Mouse (Mus musculus) kidney, embryonic 15.5 days (tissue): ENCODE data around the gene Syn3. TPM values are rescaled to one million over a fixed set of nuclear protein-coding genes. Genes with fewer than 3 reads are reported as not detected.

Experiments used
- ATAC-seq: fragments of 200-750 bp; cut with Nextera tagmentation; replicated peaks from 2 replicates; pipeline ENCODE4 v1.8.0; 2017; ENCODE audit warnings: moderate TSS enrichment; ENCODE audit not compliant: low FRiP score
- H3K27ac ChIP-seq: fragments of 300-500 bp; sonication (generic); 2 replicates; pipeline ENCODE4 v1.5.1; 2015; ENCODE audit warnings: mild to moderate bottlenecking, inconsistent platforms
- H3K27me3 ChIP-seq: fragments of 300-500 bp; sonication (generic); 2 replicates; pipeline ENCODE4 v1.6.1; 2015; ENCODE audit warnings: inconsistent platforms
- H3K36me3 ChIP-seq: fragments of 300-500 bp; sonication (generic); 2 replicates; pipeline ENCODE4 v1.6.1; 2015; ENCODE audit warnings: inconsistent platforms
- H3K4me1 ChIP-seq: fragments of 300-500 bp; sonication (generic); 2 replicates; pipeline ENCODE4 v1.6.1; 2015; ENCODE audit warnings: inconsistent platforms
- H3K4me2 ChIP-seq: fragments of 300-500 bp; sonication (generic); 2 replicates; pipeline ENCODE4 v1.6.1; 2015; ENCODE audit warnings: moderate library complexity, mild to moderate bottlenecking, inconsistent platforms
- H3K4me3 ChIP-seq: fragments of 300-500 bp; sonication (generic); replicated peaks from 2 replicates; pipeline ENCODE4 v1.5.1; 2015; ENCODE audit warnings: mild to moderate bottlenecking, inconsistent platforms
- H3K9ac ChIP-seq: fragments of 300-500 bp; sonication (generic); 2 replicates; pipeline ENCODE4 v1.6.1; 2015; ENCODE audit warnings: mild to moderate bottlenecking, inconsistent platforms
- H3K9me3 ChIP-seq: fragments of 300-500 bp; sonication (generic); replicated peaks from 2 replicates; pipeline ENCODE4 v1.6.1; 2016; ENCODE audit warnings: inconsistent platforms
- WGBS: fragments of 180-500 bp; shearing (Covaris S2); methylation state at CpG from one replicate; pipeline ENCODE4 v1.1.7; 2015; ENCODE audit warnings: mixed read lengths; 5-methylcytosine and 5-hydroxymethylcytosine counted together
- polyA plus RNA-seq: library from polyadenylated mRNA; unstranded; fragments of >200 nt; fragmentation: Nextera tagmentation; extraction: Ambion mirVana; gene quantifications from 2 replicates; pipeline ENCODE4 v1.2.1, GENCODE M21; 2015

The Syn3 gene
- polyA plus RNA-seq, 1 experiment from 2014 or later: 8.1 TPM

GRCm38 (mm10) chr10:86298326-86298725 is 200.4 kb downstream of the Syn3 start:
- Histone ChIP-seq H3K36me3 (no peaks in the 10 kb centered on the region), H3K27me3 (peaks cover 28% of the 10 kb centered on the region), H3K4me2 (no peak overlapping the region), H3K27ac (no peak overlapping the region), H3K4me1 (peaks cover 49% of the 10 kb centered on the region), H3K9ac (no peak overlapping the region), H3K4me3 (no peak overlapping the region), H3K9me3 (no peaks in the 10 kb centered on the region)
- no peak for ATAC-seq
- 76% methylated on average over 6 of the region's 6 CpGs for WGBS

GRCm38 (mm10) chr10:86297307-86297706 is 201.4 kb downstream of the Syn3 start:
- Histone ChIP-seq H3K9ac (no peak overlapping the region), H3K4me2 (no peak overlapping the region), H3K27ac (no peak overlapping the region), H3K36me3 (no peaks in the 10 kb centered on the region), H3K27me3 (peaks cover 28% of the 10 kb centered on the region), H3K9me3 (no peaks in the 10 kb centered on the region), H3K4me3 (no peak overlapping the region), H3K4me1 (peaks cover 38% of the 10 kb centered on the region)
- 90% methylated on average over 2 of the region's 2 CpGs for WGBS
- no peak for ATAC-seq

- no peaks in the 10 kb centered on the region for H3K36me3 ChIP-seq
- peak overlapping the region; percentile 55 for H3K4me2 ChIP-seq
- peak overlapping the region; percentile 12; the same call in 1 of the 2 replicates for H3K4me3 ChIP-seq
- 6% methylated on average over 14 of the region's 14 CpGs for WGBS
- no peak for ATAC-seq
- peak overlapping the region; percentile 27 for H3K9ac ChIP-seq
- peaks cover 28% of the 10 kb centered on the region for H3K27me3 ChIP-seq
- peaks cover 27% of the 10 kb centered on the region for H3K4me1 ChIP-seq
- H3K9me3 ChIP-seq: no peaks in the 10 kb centered on the region
- H3K27ac ChIP-seq: no peak overlapping the region
These were observed 202.6 kb downstream of the Syn3 start for GRCm38 (mm10) chr10:86296111-86296510.

GRCm38 (mm10) chr10:86295454-86296098 is 203.1 kb downstream of the Syn3 start:
- Histone ChIP-seq H3K4me1 (peaks cover 23% of the 10 kb centered on the region), H3K4me3 (peak overlapping the region; percentile 12; the same call in 1 of the 2 replicates), H3K27me3 (peaks cover 28% of the 10 kb centered on the region), H3K36me3 (no peaks in the 10 kb centered on the region), H3K9ac (peak overlapping the region; percentile 27), H3K27ac (0 out of 2 replicates have a peak overlapping the region, but pooled peaks have one; percentile 54), H3K9me3 (no peaks in the 10 kb centered on the region), H3K4me2 (peak overlapping the region; percentile 55)
- 24% methylated on average over 13 of the region's 13 CpGs for WGBS
- no peak for ATAC-seq

GRCm38 (mm10) chr10:86294599-86295365 is 203.9 kb downstream of the Syn3 start:
- peak; percentile 59 for ATAC-seq
- Histone ChIP-seq H3K36me3 (no peaks in the 10 kb centered on the region), H3K9me3 (no peaks in the 10 kb centered on the region), H3K4me1 (peaks cover 15% of the 10 kb centered on the region), H3K9ac (no peak overlapping the region), H3K27me3 (peaks cover 28% of the 10 kb centered on the region), H3K27ac (0 out of 2 replicates have a peak overlapping the region, but pooled peaks have one; percentile 54), H3K4me2 (no peak overlapping the region), H3K4me3 (no peak overlapping the region)
- 62% methylated on average over 10 of the region's 10 CpGs for WGBS

GRCm38 (mm10) chr10:86293880-86294279 is 204.8 kb downstream of the Syn3 start:
- ATAC-seq: no peak
- H3K27ac ChIP-seq: no peak overlapping the region
- WGBS: 83% methylated on average over 1 of the region's 1 CpGs
- H3K4me3 ChIP-seq: no peak overlapping the region
- H3K4me1 ChIP-seq: peaks cover 14% of the 10 kb centered on the region
- H3K9ac ChIP-seq: no peak overlapping the region
- no peaks in the 10 kb centered on the region for H3K9me3 ChIP-seq
- no peak overlapping the region for H3K4me2 ChIP-seq
- H3K27me3 ChIP-seq: peaks cover 23% of the 10 kb centered on the region
- no peaks in the 10 kb centered on the region for H3K36me3 ChIP-seq

- H3K36me3 ChIP-seq: no peaks in the 10 kb centered on the region
- peak overlapping the region; percentile 65 for H3K27ac ChIP-seq
- no peaks in the 10 kb centered on the region for H3K27me3 ChIP-seq
- peak; percentile 69 for ATAC-seq
- H3K4me1 ChIP-seq: peaks cover 5% of the 10 kb centered on the region
- H3K9ac ChIP-seq: no peak overlapping the region
- H3K4me2 ChIP-seq: no peak overlapping the region
- no peaks in the 10 kb centered on the region for H3K9me3 ChIP-seq
- 65% methylated on average over 8 of the region's 8 CpGs for WGBS
- no peak overlapping the region for H3K4me3 ChIP-seq
These were observed 208.5 kb downstream of the Syn3 start for GRCm38 (mm10) chr10:86290109-86290771.

- 94% methylated on average over 7 of the region's 7 CpGs for WGBS
- H3K4me3 ChIP-seq: no peak overlapping the region
- H3K9me3 ChIP-seq: no peaks in the 10 kb centered on the region
- no peak for ATAC-seq
- no peaks in the 10 kb centered on the region for H3K4me1 ChIP-seq
- H3K27me3 ChIP-seq: no peaks in the 10 kb centered on the region
- no peak overlapping the region for H3K27ac ChIP-seq
- no peak overlapping the region for H3K9ac ChIP-seq
- no peaks in the 10 kb centered on the region for H3K36me3 ChIP-seq
- no peak overlapping the region for H3K4me2 ChIP-seq
These were observed 212.2 kb downstream of the Syn3 start for GRCm38 (mm10) chr10:86286508-86286907.

GRCm38 (mm10) chr10:86281238-86281637 is 217.5 kb downstream of the Syn3 start:
- Histone ChIP-seq H3K27me3 (no peaks in the 10 kb centered on the region), H3K9ac (no peak overlapping the region), H3K4me2 (no peak overlapping the region), H3K36me3 (no peaks in the 10 kb centered on the region), H3K4me3 (no peak overlapping the region), H3K9me3 (no peaks in the 10 kb centered on the region), H3K4me1 (no peaks in the 10 kb centered on the region), H3K27ac (no peak overlapping the region)
- 80% methylated on average over 8 of the region's 8 CpGs for WGBS
- ATAC-seq: no peak

- Histone ChIP-seq H3K27me3 (no peaks in the 10 kb centered on the region), H3K9ac (no peak overlapping the region), H3K27ac (no peak overlapping the region), H3K36me3 (no peaks in the 10 kb centered on the region), H3K9me3 (no peaks in the 10 kb centered on the region), H3K4me2 (no peak overlapping the region), H3K4me3 (no peak overlapping the region), H3K4me1 (no peaks in the 10 kb centered on the region)
- WGBS: 90% methylated on average over 7 of the region's 7 CpGs
- no peak for ATAC-seq
These were observed 219.0 kb downstream of the Syn3 start for GRCm38 (mm10) chr10:86279579-86280168.

- 57% methylated on average over 2 of the region's 2 CpGs for WGBS
- H3K36me3 ChIP-seq: no peaks in the 10 kb centered on the region
- H3K9ac ChIP-seq: no peak overlapping the region
- no peaks in the 10 kb centered on the region for H3K9me3 ChIP-seq
- peaks cover 4% of the 10 kb centered on the region for H3K4me1 ChIP-seq
- H3K27ac ChIP-seq: no peak overlapping the region
- ATAC-seq: no peak
- H3K4me3 ChIP-seq: no peak overlapping the region
- no peaks in the 10 kb centered on the region for H3K27me3 ChIP-seq
- no peak overlapping the region for H3K4me2 ChIP-seq
These were observed 220.2 kb downstream of the Syn3 start for GRCm38 (mm10) chr10:86278481-86278880.

- Histone ChIP-seq H3K36me3 (no peaks in the 10 kb centered on the region), H3K9ac (no peak overlapping the region), H3K4me2 (no peak overlapping the region), H3K9me3 (no peaks in the 10 kb centered on the region), H3K4me3 (no peak overlapping the region), H3K4me1 (peaks cover 13% of the 10 kb centered on the region), H3K27ac (no peak overlapping the region), H3K27me3 (no peaks in the 10 kb centered on the region)
- ATAC-seq: no peak
- 87% methylated on average over 5 of the region's 5 CpGs for WGBS
These were observed 221.4 kb downstream of the Syn3 start for GRCm38 (mm10) chr10:86277327-86277726.
